Mouse (Mus musculus) Patski (cell line): ENCODE data around the gene Gm45837. TPM values are rescaled to one million over a fixed set of nuclear protein-coding genes. Genes with fewer than 3 reads are reported as not detected.

Experiments
- ATAC-seq: fragments of 100-300 bp; one replicate; pipeline ENCODE4 v1.8.0; 2021
- CTCF ChIA-PET: fragments of 350-600 bp; sonication (Branson Sonifier 250); formaldehyde crosslinking; loops from one replicate; lab custom pipeline; 2022; ENCODE audit warnings: inconsistent platforms; lab: Charles Lee
- POLR2A ChIA-PET: fragments of 350-600 bp; sonication (Branson Sonifier 250); formaldehyde crosslinking; loops from one replicate; lab custom pipeline; 2022; ENCODE audit warnings: antibody characterized with exemption, inconsistent platforms; lab: Charles Lee
- DNase-seq: peaks from one replicate; pipeline ENCODE4 v3.0.0-alpha.2; 2011; ENCODE audit warnings: low read depth, low spot score
- H3K27me3 ChIP-seq: fragments of 371-371 bp; one replicate; pipeline ENCODE4 v1.5.1; 2021
- CTCF ChIP-seq: fragments of 100-300 bp; IDR thresholded peaks from one replicate; pipeline ENCODE4 v1.5.1; 2021
- in situ Hi-C: fragments of 300-500 bp; cut with MboI; formaldehyde crosslinking; loops from 3 replicates; pipeline ENCODE4 v1.11.1; 2018; ENCODE audit warnings: low pct_unique_long_range_greater_than_20kb, mixed read lengths
- polyA plus RNA-seq: library from polyadenylated mRNA; unstranded; gene quantifications from one replicate; pipeline ENCODE4 v1.2.3, GENCODE M21; 2021

Gm45837 gene
- polyA plus RNA-seq, 1 experiment from 2014 or later, result 0.78 TPM

DNA sequence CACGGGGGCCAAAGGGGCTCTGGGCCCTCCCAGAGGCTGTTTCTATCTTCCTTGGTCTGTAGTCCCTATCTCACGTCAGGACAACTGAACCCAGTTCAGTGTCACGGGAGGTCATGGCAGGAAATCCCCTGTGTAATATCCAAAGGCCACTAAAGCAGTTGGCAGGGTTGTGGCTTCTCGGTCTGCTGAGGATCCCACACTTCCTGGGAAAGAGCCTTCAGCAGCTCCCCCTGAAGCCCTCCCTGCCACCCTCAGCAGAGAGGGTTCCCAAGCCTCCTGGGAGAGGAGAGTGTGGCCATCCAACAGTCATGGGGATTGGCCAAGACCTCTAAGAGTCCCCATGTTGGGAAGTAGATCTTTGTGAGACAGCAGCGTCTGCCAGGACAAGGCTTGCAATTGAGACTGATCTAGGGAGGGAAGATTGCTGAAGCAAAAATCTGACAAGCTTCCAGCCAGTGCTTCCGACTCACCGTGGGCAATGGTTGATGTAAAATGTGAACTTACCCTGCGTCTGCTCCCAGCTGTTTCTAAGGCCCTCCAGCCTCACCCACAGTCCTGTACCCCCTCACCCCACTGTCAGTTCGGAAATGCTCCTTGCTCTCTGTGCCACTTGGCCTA is 72.9 kb downstream of the Gm45837 start:
- in situ Hi-C loops, result no loop called here
- TF ChIP-seq CTCF, result no peak
- ATAC-seq, result no peak
- no peak for DNase-seq
- ChIA-PET CTCF (interaction anchor here (1.1 to 1.2 kb wide), 2 partner anchors 17 to 71 kb away, joined by 3 read pairs; no protein-coding TSS in a partner anchor), POLR2A (no interaction called here)
- no peaks in the 10 kb centered on the region for H3K27me3 ChIP-seq

DNA sequence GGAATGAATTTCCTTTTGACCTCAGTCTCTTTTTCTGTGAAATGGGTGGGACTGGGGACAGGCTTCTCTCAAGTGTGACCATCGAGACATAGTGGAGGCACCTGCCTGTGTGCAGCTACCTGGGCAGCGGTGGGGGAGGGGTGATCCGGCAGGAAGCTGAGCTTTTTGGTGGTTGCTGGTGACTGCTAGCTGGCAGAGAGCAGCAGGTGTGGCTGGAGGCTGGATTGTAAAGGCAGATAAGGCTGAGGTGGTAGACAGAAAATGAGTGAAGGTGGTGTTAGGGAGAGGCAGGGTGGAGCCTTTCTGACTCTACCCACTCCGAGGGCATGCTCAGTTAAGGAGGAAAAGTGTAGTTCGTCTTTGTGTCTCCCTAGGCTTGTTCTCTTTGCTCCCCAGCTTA is 76.4 kb downstream of the Gm45837 start:
- ChIA-PET POLR2A (no interaction called here), CTCF (no interaction called here)
- ATAC-seq (no peak), DNase-seq (no peak)
- H3K27me3 ChIP-seq, result no peaks in the 10 kb centered on the region
- in situ Hi-C loops, result no loop called here
- TF ChIP-seq CTCF, result no peak

DNA sequence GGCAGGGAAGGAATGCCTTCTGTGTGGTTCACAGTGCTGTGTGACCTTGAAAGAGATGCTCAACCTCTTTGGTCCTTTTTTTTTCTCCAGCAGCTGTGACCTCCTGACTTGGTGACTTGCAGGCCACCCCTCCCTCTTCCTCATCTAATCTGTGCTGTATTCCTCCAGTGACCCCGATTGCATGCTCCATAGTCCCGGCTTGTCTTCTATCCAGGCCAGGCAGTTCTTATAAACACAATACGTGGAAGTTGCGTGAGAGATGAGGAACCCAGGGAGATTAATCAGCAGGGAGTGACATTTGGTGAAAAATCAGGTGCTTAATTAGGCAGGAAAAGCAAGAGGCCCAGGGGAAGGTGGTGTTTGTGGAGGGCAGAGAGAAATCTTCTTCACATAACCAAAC is 80.3 kb downstream of the Gm45837 start:
- H3K27me3 ChIP-seq, result no peaks in the 10 kb centered on the region
- TF ChIP-seq CTCF, result no peak
- in situ Hi-C loops, result no loop called here
- ChIA-PET POLR2A (no interaction called here), CTCF (interaction anchor here (1.3 kb wide), 1 partner anchor 12 kb away, joined by 4 read pairs; no protein-coding TSS in a partner anchor)
- DNase-seq, result no peak
- ATAC-seq, result no peak

DNA sequence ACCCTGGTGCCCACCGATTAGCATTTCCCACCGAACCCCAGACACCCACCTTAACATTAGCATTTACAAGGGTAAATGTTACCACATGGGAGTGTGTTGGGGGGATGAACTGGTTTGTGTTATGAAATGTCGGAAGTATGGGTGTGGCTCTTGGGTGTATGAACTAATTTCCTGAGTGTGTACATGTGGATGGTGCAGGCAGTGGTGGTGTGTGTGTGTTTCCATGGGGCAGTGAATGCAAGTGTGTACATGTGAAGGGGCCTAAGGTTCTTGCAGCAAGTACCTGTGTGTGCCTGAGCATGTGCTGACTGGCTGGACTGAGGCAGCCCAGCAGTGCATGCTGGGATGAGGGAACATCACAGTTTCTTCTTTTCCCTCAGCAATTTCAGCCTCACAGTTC is 87.7 kb downstream of the Gm45837 start:
- DNase-seq (no peak), ATAC-seq (no peak)
- in situ Hi-C loops, result no loop called here
- ChIA-PET CTCF (interaction anchor here (1.5 kb wide), 1 partner anchor 8 kb away, joined by 3 read pairs; no protein-coding TSS in a partner anchor), POLR2A (no interaction called here)
- H3K27me3 ChIP-seq, result peaks cover 7% of the 10 kb centered on the region
- TF ChIP-seq CTCF, result no peak

DNA sequence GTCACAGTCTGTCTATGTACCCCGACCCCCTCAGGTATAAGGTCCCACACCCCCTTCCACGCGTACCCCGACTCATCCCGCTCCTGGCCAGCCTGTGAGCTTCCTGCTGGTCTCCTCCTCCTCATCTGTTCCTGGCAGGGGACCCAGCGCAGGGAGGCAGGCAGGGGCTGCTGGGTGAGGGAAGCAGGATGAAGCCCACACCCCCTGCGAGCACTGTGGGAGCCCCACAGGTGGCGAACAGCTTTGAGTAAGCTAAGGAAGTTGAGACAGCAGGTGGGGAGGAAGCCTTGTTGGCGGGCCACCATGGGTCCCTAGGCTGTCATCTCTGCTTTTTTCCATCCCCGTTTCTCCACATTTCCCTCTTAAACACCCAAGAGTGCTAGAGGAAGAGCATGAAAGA is 88.6 kb downstream of the Gm45837 start:
- no peak for DNase-seq
- ChIA-PET POLR2A (no interaction called here), CTCF (no interaction called here)
- ATAC-seq, result no peak
- no peak for TF ChIP-seq CTCF
- H3K27me3 ChIP-seq, result peaks cover 7% of the 10 kb centered on the region
- in situ Hi-C loops, result no loop called here

DNA sequence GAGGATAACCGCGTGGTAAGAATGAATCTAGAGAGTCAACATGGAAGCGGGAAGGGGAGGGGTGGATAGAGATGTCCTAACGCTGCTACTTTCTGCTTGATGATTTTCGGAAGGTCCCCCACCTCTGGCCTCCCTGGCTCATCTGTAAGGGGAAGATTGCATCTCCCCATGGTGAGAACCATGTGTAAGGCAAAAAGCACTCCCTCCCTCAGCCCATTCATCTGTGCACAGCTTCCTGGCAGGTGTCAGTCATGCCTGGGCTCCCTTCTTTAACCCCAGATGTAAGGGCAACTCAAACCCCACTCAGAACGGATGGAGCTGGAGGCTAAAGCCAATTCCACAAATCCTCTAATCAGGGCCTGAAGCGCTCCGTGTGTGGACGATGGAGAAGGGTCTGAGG is 89.0 kb downstream of the Gm45837 start:
- in situ Hi-C loops, result loop anchor here (5.0 to 25.0 kb wide), 3 partner anchors 57 to 437 kb away; partner anchors contain the start of gene Gm45837
- TF ChIP-seq CTCF, result no peak
- ChIA-PET POLR2A (no interaction called here), CTCF (no interaction called here)
- no peak for DNase-seq
- H3K27me3 ChIP-seq, result peaks cover 7% of the 10 kb centered on the region
- no peak for ATAC-seq

DNA sequence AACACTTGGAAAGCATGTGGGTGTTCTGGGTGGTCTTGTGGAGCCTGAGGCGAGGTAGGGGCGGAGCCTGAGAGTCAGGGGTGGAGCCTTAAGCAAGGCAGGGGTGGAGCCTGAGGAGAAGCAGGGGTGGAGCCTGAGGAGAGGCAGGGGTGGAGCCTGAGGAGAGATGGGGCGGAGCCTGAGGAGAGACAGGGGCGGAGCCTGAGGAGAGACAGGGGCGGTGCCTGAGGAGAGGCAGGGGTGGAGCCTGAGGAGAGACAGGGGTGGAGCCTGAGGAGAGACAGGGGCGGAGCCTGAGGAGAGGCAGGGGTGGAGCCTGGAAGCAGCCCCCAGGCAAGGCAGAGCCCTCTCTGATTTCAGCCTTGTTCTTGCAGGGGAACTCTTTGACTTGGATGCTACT is 90.5 kb downstream of the Gm45837 start:
- ATAC-seq, result no peak
- POLR2A ChIA-PET, result no interaction called here
- DNase-seq, result no peak
- no peak for TF ChIP-seq CTCF
- peaks cover 4% of the 10 kb centered on the region for H3K27me3 ChIP-seq
- in situ Hi-C loops, result loop anchor here (5.0 to 25.0 kb wide), 3 partner anchors 59 to 439 kb away; partner anchors contain the start of gene Gm45837
- CTCF ChIA-PET, result interaction anchor here (3.3 kb wide), 1 partner anchor 89 kb away, joined by 25 read pairs; no protein-coding TSS in a partner anchor

DNA sequence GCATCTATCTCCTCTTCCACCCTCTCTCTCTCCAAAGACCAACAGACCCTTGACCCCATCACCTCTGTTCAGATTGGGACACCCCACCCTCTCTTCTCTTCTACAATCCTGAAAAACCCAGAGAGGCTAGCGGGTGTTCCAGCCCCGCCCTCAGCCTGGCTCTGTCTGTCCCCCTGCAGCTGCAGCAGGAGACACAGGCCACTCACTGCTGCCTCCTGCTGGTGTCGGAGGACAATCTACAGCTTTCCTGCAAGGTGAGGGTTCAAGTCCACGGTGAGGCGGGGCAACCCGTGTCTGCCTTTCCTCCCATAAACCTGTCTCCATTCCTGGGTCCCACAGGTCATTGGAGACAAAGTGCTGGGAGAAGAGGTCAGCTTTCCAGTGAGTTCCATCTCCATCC is 91.0 kb downstream of the Gm45837 start:
- POLR2A ChIA-PET, result no interaction called here
- no peak for TF ChIP-seq CTCF
- DNase-seq, result no peak
- CTCF ChIA-PET, result interaction anchor here (3.3 kb wide), 1 partner anchor 89 kb away, joined by 25 read pairs; no protein-coding TSS in a partner anchor
- in situ Hi-C loops, result loop anchor here (5.0 to 25.0 kb wide), 3 partner anchors 59 to 439 kb away; partner anchors contain the start of gene Gm45837
- no peaks in the 10 kb centered on the region for H3K27me3 ChIP-seq
- ATAC-seq, result no peak

DNA sequence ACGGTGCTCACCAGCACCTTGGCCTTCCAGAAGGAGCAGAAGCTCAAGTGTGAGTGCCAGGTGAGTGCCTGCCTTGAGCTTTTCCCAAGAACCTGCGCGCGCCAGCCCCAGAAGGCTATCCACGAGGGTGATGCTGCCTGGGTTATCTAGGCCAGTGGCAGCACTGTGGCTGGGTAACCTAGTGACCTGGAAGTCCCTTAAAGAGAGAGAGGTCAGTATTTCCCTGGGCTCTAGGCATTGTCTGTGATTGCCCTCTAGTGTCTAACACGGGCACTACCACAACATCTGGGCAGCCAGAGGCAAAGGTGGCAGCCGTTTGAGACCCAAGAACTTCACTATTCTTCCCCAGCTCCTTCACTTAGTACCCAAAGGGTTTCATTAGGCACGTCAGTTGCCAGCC is 92.7 kb downstream of the Gm45837 start:
- no peaks in the 10 kb centered on the region for H3K27me3 ChIP-seq

DNA sequence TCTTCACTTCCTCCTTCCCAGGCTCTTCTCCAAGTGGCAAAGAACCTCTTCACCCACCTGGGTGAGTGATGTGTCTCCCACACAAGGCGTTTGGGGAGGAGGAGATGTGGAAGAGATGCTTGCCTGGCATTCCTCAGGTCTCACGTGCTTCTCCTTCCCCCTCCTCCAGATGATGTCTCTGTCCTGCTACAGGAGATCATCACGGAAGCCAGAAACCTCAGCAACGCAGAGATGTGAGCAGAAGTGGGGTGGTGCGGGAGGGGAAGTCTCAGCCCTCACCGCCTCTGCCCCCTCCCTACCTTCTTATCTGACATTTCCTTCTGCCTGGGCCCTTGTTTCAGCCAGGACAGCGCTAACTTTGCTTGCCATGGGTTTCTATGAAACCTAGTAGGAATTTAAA is 93.1 kb downstream of the Gm45837 start:
- CTCF ChIA-PET, result interaction anchor here (1.1 to 3.3 kb wide), 6 partner anchors 23 to 91 kb away, joined by 4 to 25 read pairs (median 4); no protein-coding TSS in a partner anchor
- no peaks in the 10 kb centered on the region for H3K27me3 ChIP-seq
- no peak for TF ChIP-seq CTCF
- in situ Hi-C loops, result loop anchor here (5.0 to 25.0 kb wide), 3 partner anchors 62 to 442 kb away; partner anchors contain the start of gene Gm45837
- no peak for DNase-seq
- no peak for ATAC-seq
- POLR2A ChIA-PET, result interaction anchor here (1.8 kb wide), 1 partner anchor 91 kb away, joined by 5 read pairs; no protein-coding TSS in a partner anchor

More for the DNA sequence above, 92.7 kb downstream of the Gm45837 start:
- TF ChIP-seq CTCF, result no peak
- ChIA-PET CTCF (interaction anchor here (0.8 to 3.3 kb wide), 10 partner anchors 13 to 91 kb away, joined by 3 to 25 read pairs (median 4); no protein-coding TSS in a partner anchor), POLR2A (interaction anchor here (1.8 kb wide), 1 partner anchor 91 kb away, joined by 5 read pairs; no protein-coding TSS in a partner anchor)
- in situ Hi-C loops, result loop anchor here (5.0 to 25.0 kb wide), 3 partner anchors 61 to 441 kb away; partner anchors contain the start of gene Gm45837
- no peak for DNase-seq
- no peak for ATAC-seq

DNA sequence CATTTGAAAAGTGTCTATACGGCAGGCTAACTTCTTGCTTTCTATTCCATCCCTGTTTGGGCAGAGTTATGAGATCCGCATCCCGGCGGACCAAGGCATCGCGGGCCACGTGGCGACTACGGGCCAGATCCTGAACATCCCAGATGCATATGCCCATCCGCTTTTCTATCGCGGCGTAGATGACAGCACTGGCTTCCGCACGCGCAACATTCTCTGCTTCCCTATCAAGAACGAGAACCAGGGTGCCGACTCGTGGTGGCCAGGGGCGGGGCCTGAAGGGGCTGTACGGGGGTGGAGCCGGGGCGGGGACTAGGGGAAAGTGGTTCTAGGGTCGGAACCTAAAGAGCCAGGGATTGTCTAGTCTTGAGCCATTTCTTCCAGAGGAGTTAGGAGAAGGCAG is 93.8 kb downstream of the Gm45837 start:
- ATAC-seq (no peak), DNase-seq (no peak)
- in situ Hi-C loops, result loop anchor here (5.0 to 25.0 kb wide), 3 partner anchors 62 to 442 kb away; partner anchors contain the start of gene Gm45837
- no peaks in the 10 kb centered on the region for H3K27me3 ChIP-seq
- ChIA-PET POLR2A (no interaction called here), CTCF (interaction anchor here (1.8 to 3.3 kb wide), 2 partner anchors 92 kb away, joined by 6 to 25 read pairs; no protein-coding TSS in a partner anchor)
- TF ChIP-seq CTCF, result no peak
